Mouse (Mus musculus): ENCODE measurements around the gene Colq.

DNA sequence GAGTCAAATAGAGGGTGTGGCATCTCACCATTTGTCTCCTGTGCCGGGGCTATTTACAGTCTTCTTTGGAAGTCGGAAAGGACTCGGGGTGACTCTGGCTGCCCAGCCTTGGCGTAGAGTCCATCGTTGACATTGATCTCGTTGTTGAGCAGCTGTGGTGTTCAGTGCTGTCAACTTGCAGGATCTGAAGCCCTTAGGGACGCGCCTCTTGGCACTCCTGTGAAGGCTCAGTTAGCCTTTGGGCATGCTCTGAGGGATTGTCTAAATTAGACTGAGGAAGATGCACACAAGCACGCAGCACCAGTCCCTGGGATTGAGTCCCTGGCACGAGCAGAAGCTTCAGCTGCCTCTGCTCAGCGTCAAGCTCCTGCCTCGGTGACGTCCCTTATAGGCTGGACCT is 87.7 kb downstream of the Colq start:
- no peak for TF ChIP-seq CEBPB (IDR thresholded peaks at IDR 0.05; ENCODE audit: low read depth)
- TF ChIP-seq USF1 (IDR thresholded peaks at IDR 0.05; ENCODE audit: low read depth), result no peak
- TF ChIP-seq CTCF (IDR thresholded peaks at IDR 0.05; ENCODE audit: control insufficient read depth, insufficient read depth, insufficient read length), result no peak
- TF ChIP-seq FOSL1 (IDR thresholded peaks at IDR 0.05; ENCODE audit: insufficient read depth, low read length, poor library complexity, severe bottlenecking), result no peak
- no peak for TF ChIP-seq MYOD1 (IDR thresholded peaks at IDR 0.05; ENCODE audit: control insufficient read depth, insufficient read length, low read depth)
- TF ChIP-seq MAX (IDR thresholded peaks at IDR 0.05), result no peak
